Mouse (Mus musculus): ENCODE results near the gene Nfkbie. TPM values are rescaled to one million over a fixed set of nuclear protein-coding genes. Genes with fewer than 3 reads are reported as not detected.

Nfkbie gene
- polyA plus RNA-seq, 1 experiment from 2014 or later, result 5.5 TPM

DNA sequence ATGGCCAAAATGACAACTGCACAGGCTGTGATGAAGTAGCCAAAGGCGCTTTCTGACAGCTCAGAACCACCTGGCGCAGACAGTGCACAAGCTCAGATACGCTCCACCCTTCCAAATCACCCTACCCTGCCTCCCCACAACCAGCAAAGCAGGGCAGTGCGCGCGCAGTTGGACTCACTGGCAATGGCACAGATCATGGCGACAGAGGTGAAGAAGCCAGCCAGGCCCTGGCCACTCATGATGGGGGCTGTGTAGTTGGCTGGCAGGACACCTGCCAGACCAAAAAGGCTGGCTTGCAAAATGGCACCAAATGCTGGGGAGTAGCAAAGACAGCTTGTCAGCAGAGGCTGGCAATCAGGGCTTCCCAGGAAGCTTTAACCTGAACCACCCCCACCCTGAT lies 33.7 kb downstream of the Nfkbie start:
- peaks cover 22% of the 10 kb centered on the region for H3K36me3 ChIP-seq (ENCODE audit: inconsistent target)
- H3K4me3 ChIP-seq (ENCODE audit: inconsistent target), result no peak overlapping the region
- 95% methylated on average over 7 of the region's 7 CpGs for WGBS (ENCODE audit: missing documents)
- peaks cover 19% of the 10 kb centered on the region; the same call in 1 of the 2 replicates for H3K79me2 ChIP-seq (ENCODE audit: inconsistent target)
- H3K27ac ChIP-seq, result no peak overlapping the region

DNA sequence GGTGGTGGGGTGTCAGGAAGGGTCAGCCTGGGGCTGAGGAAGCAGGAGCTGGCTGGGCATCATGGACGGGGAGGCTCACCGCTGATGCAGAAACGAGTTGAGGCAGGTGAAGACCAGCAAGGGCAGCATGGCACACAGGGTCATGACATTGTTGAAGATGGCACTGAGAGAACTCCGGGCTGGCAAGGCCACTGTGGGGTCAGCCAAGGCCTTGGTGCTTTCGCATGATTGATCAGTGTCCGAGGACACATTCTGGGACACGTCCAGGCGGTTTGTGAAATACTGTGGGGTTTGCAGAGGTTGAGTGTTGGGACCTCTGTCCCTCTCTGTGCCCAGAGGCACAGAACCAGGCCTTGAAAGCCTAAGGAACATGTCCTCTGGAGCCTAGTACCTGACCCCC lies 34.3 kb downstream of the Nfkbie start:
- Histone ChIP-seq H3K36me3 (ENCODE audit: inconsistent target) (peaks cover 22% of the 10 kb centered on the region), H3K27ac (no peak overlapping the region), H3K4me3 (ENCODE audit: inconsistent target) (no peak overlapping the region), H3K79me2 (ENCODE audit: inconsistent target) (peaks cover 22% of the 10 kb centered on the region; the same call in 1 of the 2 replicates)
- WGBS (ENCODE audit: missing documents), result 97% methylated on average over 8 of the region's 8 CpGs

DNA sequence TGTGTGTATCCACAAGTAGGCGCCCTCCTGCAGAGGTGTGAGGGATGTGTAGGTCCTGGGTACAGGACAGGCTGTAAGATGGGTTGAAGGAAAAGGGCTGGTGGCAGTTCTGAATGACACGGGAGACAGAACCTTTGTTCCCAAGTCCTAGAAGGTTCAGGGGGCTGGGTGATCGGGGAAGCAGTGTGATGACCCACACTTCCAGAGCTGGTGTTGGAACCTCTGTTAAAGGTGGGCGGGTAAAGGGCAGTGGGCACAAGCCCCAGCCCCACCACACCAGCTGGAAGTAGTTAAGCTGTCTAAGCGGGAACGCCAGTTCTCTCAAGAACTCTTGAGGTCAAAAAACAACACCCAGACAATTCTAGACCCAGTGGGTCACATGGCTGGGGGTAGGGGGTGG lies 34.9 kb downstream of the Nfkbie start:
- peaks cover 22% of the 10 kb centered on the region for H3K36me3 ChIP-seq (ENCODE audit: inconsistent target)
- WGBS (ENCODE audit: missing documents), result 99% methylated on average over 6 of the region's 6 CpGs

DNA sequence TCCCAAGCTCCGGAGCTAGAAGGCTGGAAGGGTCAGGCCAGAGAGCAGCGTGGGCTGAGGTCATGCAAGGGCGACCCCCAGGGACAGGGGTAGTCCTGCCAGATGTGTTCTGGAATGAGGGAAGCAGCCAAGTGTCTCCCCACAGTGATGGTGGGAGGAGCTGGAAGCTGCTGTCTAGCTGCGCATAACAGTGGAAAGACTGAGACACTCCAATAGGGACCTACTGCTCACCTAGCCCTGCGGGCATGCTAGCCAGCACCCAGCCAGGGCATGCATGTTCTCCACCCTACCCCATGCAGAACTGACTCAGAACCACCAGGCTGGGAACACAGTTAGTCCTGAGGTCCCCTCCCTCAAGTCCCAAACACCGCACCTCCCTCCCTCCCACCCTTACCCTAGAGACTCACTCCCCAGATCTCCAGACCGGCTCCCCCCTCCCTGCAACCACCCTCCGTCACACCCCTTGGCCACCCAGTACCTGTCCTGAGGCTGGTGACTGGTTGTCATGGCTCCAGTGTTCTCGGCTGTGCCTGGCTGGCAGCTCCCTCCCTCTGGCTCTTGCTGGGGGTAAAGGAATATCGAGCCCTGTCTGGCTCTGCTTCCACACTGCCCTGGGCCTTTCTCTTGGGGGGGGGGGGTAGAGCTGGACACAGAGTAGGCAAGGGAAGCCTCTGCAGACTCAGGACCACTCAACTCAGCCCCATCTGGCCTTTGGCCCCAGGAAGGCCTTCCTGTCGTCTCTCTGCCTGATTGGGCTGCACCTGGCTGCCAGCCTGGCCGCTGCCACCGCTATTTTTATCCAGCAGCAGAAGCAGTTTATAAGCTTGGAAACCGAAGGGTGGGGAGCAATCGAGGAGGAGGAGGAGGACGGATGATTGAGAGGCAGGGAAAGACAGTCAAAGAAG lies 36.5 kb downstream of the Nfkbie start:
- Histone ChIP-seq H3K27ac (no peak overlapping the region), H3K4me3 (ENCODE audit: inconsistent target) (no peak overlapping the region), H3K79me2 (ENCODE audit: inconsistent target) (peaks cover 22% of the 10 kb centered on the region; the same call in 1 of the 2 replicates), H3K36me3 (ENCODE audit: inconsistent target) (peaks cover 22% of the 10 kb centered on the region)
- 60% methylated on average over 16 of the region's 16 CpGs for WGBS (ENCODE audit: missing documents)

More for the DNA sequence above, 34.9 kb downstream of the Nfkbie start:
- no peak overlapping the region for H3K27ac ChIP-seq
- peaks cover 22% of the 10 kb centered on the region; the same call in 1 of the 2 replicates for H3K79me2 ChIP-seq (ENCODE audit: inconsistent target)
- H3K4me3 ChIP-seq (ENCODE audit: inconsistent target), result no peak overlapping the region

DNA sequence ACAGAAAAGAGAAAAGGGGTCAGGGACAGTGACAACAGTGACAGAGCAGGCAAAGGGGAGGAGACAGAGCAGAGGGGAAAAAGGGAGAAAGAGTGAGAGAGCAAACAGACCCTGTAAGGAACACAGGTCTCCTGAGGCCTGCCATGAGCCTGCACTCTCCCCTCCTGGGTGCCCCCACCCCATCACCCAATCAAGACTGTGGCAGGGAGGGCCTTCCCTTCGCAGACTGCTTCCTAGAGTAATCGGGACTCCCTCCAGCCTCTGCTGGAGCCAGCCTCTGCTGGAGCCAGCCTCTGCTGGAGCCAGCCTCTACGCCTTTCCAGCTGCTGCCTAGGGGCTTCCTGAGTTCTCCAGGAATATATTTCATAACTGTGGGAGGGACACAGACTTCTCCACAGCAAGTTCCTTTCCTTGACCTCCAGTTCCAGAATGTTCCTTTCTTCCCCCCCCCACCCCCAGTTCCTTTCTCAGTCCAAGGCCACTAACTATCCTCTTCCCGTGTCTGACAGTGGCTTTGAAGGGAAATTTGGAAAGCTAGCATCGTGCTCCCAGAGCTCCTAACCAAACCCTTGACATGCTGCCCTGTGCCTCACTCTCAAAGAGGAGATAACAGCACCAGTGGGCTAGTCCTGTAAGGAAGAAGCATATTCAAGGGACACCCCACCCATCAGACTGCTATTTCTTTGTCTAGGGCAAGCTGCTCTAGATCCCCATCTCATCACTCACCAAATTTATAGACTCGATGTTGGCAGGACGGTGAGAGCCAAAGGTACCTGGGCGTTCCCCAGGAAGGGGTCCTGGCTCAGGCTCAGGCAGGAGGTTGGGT lies 37.3 kb downstream of the Nfkbie start:
- Histone ChIP-seq H3K4me3 (ENCODE audit: inconsistent target) (no peak overlapping the region), H3K79me2 (ENCODE audit: inconsistent target) (peaks cover 22% of the 10 kb centered on the region; the same call in 1 of the 2 replicates), H3K36me3 (ENCODE audit: inconsistent target) (peaks cover 22% of the 10 kb centered on the region), H3K27ac (no peak overlapping the region)
- 65% methylated on average over 8 of the region's 8 CpGs for WGBS (ENCODE audit: missing documents)

DNA sequence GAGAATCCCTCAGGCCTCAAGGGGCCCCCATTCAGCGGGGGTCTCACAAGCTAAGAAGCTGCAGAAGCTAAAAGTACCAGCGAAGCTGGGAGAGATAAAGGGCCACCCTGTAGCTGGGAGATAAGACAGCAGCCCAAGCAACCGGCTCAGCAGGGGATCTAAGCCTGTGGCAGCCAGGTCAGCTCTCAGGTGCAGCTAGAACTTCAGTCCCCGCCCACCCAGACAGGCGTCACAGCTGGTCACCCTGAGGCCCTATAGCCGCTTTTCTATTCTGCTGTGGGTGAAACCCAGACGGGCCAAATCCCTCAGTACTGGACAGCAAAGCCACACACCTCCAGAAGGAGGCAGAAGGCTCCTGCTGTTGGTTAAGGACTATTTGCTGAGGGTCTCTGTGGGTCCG lies 38.0 kb downstream of the Nfkbie start:
- 83% methylated on average over 8 of the region's 8 CpGs for WGBS (ENCODE audit: missing documents)
- H3K27ac ChIP-seq, result no peak overlapping the region
- H3K36me3 ChIP-seq (ENCODE audit: inconsistent target), result peaks cover 17% of the 10 kb centered on the region
- no peak overlapping the region for H3K4me3 ChIP-seq (ENCODE audit: inconsistent target)
- H3K79me2 ChIP-seq (ENCODE audit: inconsistent target), result peaks cover 22% of the 10 kb centered on the region; the same call in 1 of the 2 replicates

DNA sequence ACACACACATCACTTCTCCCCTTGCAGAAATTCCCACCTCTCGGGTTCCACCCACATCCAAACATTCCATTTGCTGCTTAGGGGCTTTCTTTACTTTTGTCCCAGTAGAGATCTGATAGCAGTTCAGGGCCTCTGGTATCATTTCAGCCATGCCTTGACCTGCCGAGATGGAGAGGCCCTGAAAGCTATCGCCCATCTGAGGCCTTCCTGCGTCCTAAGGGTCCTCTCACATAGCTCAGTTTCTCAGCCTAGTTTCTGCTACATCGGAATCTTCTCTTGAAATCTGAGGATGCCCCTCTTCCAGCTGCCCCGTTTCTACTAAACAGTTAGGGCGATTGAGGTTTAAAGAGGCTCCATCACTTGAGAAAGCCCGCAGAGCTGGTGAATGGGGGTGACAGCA lies 38.7 kb downstream of the Nfkbie start:
- H3K27ac ChIP-seq, result no peak overlapping the region
- 69% methylated on average over 8 of the region's 8 CpGs for WGBS (ENCODE audit: missing documents)
- H3K4me3 ChIP-seq (ENCODE audit: inconsistent target), result peak overlapping the region; percentile 58; the same call in 1 of the 2 replicates
- peaks cover 22% of the 10 kb centered on the region; the same call in 1 of the 2 replicates for H3K79me2 ChIP-seq (ENCODE audit: inconsistent target)
- peaks cover 10% of the 10 kb centered on the region for H3K36me3 ChIP-seq (ENCODE audit: inconsistent target)

DNA sequence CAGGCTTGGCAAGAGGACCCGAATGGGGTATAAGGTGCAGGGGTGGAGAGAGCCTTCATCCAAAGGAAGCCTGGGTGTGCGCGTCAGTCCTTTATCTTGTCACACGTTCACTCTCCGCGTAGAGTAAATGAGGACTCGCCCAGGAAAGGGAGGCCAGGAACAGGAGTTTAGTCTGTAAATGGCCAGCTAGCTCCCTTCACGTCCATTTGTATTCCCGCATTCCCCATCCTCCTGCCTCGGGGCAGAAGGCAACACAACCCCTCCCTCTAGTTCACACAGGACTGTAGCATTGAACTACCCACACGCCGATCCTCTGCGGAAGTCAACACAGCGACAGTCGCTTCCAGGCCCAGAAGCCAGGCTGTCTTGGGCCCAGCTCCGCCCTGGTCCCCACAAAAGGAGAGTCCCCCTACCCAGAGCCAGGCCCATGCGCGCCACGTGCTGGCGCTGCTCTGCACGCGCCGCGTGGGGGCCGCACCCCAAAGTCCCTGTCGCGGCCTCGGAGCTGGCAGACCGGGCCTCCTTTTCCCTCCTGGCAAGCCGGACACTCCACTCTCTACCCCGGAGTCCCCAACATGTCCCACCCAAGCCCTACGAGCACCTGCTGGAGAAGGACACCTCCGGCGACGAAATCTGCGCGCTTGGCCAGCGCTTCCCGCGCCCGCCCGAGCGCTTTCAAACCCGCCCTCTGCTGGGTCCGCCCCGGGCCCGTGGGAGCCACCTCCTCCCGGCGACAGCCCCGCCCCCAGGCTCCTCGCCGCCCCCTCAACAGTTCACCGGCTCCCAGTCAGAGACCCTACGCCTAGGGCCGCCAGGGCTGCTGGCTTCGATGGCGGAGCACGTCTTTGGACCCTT lies 39.6 kb downstream of the Nfkbie start:
- under 1% methylated on average over 58 of the region's 58 CpGs for WGBS (ENCODE audit: missing documents)
- 0 out of 2 replicates have a peak overlapping the region, but pooled peaks have one; percentile 12 for H3K27ac ChIP-seq
- H3K4me3 ChIP-seq (ENCODE audit: inconsistent target), result peak overlapping the region; percentile 58
- peaks cover under 1% of the 10 kb centered on the region; the same call in 1 of the 2 replicates for H3K36me3 ChIP-seq (ENCODE audit: inconsistent target)
- peaks cover 22% of the 10 kb centered on the region; the same call in 1 of the 2 replicates for H3K79me2 ChIP-seq (ENCODE audit: inconsistent target)

DNA sequence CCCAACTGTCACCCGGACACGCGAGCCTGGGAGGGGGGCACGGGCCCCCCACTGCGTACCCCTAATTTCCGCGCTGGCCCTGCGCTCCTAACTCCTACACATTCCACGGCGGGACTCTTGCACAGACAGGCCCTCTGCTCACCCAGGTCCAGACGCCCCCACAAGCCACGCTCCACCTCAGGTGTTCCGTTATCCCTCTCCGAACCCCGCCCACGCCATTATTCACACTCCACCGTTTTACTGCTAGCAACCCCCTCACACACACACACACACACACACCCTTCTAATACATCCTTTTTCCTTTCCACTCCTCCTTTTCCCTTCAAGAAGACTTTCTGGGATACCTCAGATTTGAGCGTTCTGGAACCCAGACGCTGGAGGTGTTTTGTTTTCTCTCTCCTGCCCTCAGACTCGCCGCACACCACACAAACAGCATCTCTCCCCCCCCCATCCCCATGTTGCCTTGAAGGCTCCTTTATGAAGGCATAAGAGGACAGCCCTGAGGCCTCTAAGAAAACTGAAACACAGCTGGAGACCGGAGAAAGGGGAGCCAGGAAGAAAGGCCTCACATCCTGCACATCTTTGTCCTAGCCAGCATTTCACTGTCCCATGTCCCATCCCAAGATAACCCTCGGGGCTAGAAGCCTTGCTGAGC lies 40.4 kb downstream of the Nfkbie start:
- Histone ChIP-seq H3K79me2 (ENCODE audit: inconsistent target) (peaks cover 22% of the 10 kb centered on the region; the same call in 1 of the 2 replicates), H3K27ac (no peak overlapping the region)
- 29% methylated on average over 21 of the region's 23 CpGs for WGBS (ENCODE audit: missing documents)

DNA sequence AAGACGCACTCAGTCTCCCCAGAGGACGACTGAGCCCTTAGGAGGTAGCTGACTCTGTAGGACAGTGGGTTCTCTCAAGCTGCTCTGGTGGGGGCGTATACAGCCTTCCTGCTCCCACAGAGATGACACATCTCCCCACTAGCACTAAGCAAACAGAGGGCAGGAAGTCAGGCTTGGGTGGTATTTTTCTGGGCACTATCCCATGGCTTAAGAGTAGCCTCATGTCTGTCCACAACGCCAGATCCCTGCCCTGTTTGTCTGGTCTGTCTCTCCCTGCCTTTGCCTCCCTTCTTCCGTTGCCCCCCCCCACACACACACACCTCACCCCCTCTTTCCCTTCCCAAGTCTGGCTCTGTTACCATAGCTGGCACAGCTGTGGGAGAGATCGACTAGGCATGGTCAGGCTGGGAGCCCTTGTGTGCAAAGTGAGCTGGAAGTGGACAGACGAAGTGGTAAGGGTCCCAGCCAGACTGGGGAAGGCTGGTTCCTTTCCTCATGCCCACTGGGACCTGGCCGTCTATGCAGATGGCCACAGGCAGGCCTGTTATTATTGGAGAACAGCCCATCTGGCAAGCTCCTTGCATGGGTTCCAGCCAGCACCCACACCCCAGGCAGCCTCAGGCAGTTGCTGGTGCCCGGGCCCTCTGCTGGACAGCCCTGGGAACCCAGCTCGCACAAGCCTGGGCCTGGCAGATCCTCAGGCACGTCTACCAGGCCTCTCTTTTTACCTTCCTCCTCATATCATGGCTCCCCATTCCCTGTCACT lies 41.3 kb downstream of the Nfkbie start:
- Histone ChIP-seq H3K79me2 (ENCODE audit: inconsistent target) (peaks cover 17% of the 10 kb centered on the region; the same call in 1 of the 2 replicates), H3K36me3 (ENCODE audit: inconsistent target) (no peaks in the 10 kb centered on the region), H3K27ac (peak overlapping the region; percentile 21; the same call in 1 of the 2 replicates), H3K4me3 (ENCODE audit: inconsistent target) (no peak overlapping the region)
- 45% methylated on average over 11 of the region's 11 CpGs for WGBS (ENCODE audit: missing documents)

More for the DNA sequence above, 40.4 kb downstream of the Nfkbie start:
- Histone ChIP-seq H3K36me3 (ENCODE audit: inconsistent target) (no peaks in the 10 kb centered on the region), H3K4me3 (ENCODE audit: inconsistent target) (peak overlapping the region; percentile 58; the same call in 1 of the 2 replicates)

DNA sequence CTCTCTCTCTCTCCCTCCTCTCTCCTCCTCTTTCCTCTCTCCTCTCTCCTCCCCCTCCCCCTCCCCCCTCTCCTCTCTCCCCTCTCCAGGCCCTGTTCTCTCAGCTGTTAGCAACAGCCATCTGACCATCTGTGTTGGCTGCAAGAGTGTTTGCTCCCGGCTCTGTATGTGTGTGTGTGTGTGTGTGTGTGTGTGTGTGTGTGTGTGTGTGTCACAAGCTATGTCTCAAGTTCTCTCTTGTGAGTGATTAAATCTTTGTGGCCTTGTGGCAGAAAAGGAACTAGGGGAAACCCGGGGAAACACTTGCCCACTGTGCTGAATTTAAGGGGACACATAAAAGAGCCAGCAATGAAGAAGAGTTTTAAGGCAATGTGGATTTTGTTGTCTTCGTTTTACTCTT lies 42.3 kb downstream of the Nfkbie start:
- H3K27ac ChIP-seq, result peak overlapping the region; percentile 27; the same call in 1 of the 2 replicates
- H3K4me3 ChIP-seq (ENCODE audit: inconsistent target), result no peak overlapping the region
- no peaks in the 10 kb centered on the region for H3K36me3 ChIP-seq (ENCODE audit: inconsistent target)
- peaks cover 16% of the 10 kb centered on the region; the same call in 1 of the 2 replicates for H3K79me2 ChIP-seq (ENCODE audit: inconsistent target)
- WGBS (ENCODE audit: missing documents), result 10% methylated on average over 2 of the region's 3 CpGs

DNA sequence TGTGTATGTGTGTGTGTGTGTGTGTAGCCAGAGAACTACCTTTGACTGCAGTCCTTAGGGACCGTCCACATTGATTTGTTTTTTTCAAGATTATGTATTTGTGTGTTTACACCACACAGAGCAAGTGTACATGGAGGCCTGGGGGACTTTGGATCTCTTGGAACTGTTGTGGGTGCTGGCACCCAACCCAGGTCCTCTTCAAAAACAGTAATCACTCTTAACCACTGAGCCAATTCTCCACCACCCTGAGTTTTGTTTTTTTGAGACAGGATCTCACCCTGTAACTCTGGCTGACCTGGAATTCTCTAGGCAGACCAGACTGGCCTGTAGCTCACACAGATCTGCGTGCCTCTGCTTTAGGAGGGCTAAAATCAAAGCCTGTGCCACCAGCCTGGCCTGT lies 42.9 kb downstream of the Nfkbie start:
- Histone ChIP-seq H3K36me3 (ENCODE audit: inconsistent target) (no peaks in the 10 kb centered on the region), H3K4me3 (ENCODE audit: inconsistent target) (no peak overlapping the region), H3K27ac (peak overlapping the region; percentile 27; the same call in 1 of the 2 replicates), H3K79me2 (ENCODE audit: inconsistent target) (peaks cover 11% of the 10 kb centered on the region; the same call in 1 of the 2 replicates)
- WGBS (ENCODE audit: missing documents), result 90% methylated on average over 2 of the region's 2 CpGs

Measured in macrophage (primary cell).